Mouse (Mus musculus) induced T-regulatory cell, adult 2 months (primary cell): ENCODE measurements around the gene Flt3l.
"Not testable (repeated sequence)": the region's sequence is repeated elsewhere in the genome, so short reads cannot be mapped to it uniquely, and the experiment has no call there.

Experiments used
- DNase-seq: peaks from one replicate; pipeline ENCODE4 v3.0.0-alpha.2; 2012; ENCODE audit warnings: low read depth

Gene Flt3l

GRCm38 (mm10) chr7:45141914-45142313, 5.7 kb upstream of the Flt3l start:
- no peak for DNase-seq

GRCm38 (mm10) chr7:45141319-45141718, 5.1 kb upstream of the Flt3l start:
- no peak for DNase-seq

- DNase-seq = no peak
Measured at GRCm38 (mm10) chr7:45139904-45140723, 3.9 kb upstream of the Flt3l start.

- no peak for DNase-seq
Measured at GRCm38 (mm10) chr7:45138403-45138802, 2.2 kb upstream of the Flt3l start.

GRCm38 (mm10) chr7:45137171-45138006, 1.2 kb upstream of the Flt3l start:
- DNase-seq = peak; percentile 69

- DNase-seq = peak; percentile 67
Measured at GRCm38 (mm10) chr7:45135370-45135769, 862 bp downstream of the Flt3l start.

- peak; percentile 89 for DNase-seq
Measured at GRCm38 (mm10) chr7:45134544-45135026, 1.6 kb downstream of the Flt3l start.

GRCm38 (mm10) chr7:45133446-45134159, 2.6 kb downstream of the Flt3l start:
- DNase-seq = peak; percentile 40

GRCm38 (mm10) chr7:45131850-45132249, 4.4 kb downstream of the Flt3l start:
- DNase-seq = no peak

GRCm38 (mm10) chr7:45129776-45130512, 6.3 kb downstream of the Flt3l start:
- DNase-seq = no peak

- no peak for DNase-seq
Measured at GRCm38 (mm10) chr7:45129318-45129717, 6.9 kb downstream of the Flt3l start.

- peak; percentile 100 for DNase-seq
Measured at GRCm38 (mm10) chr7:45128624-45129246, 7.5 kb downstream of the Flt3l start, which contains the start of gene Rpl13a. Gene Rpl13a, minus strand, starts transcription at chr7:45128761.

- DNase-seq = no peak
Measured at GRCm38 (mm10) chr7:45127700-45128224, 8.5 kb downstream of the Flt3l start.

- peak; percentile 59 for DNase-seq
Measured at GRCm38 (mm10) chr7:45126844-45127699, 9.2 kb downstream of the Flt3l start.

GRCm38 (mm10) chr7:45126147-45126843, 9.9 kb downstream of the Flt3l start:
- peak; percentile 34 for DNase-seq

GRCm38 (mm10) chr7:45125649-45126048, 10.6 kb downstream of the Flt3l start:
- not testable (repeated sequence) for DNase-seq

- peak; percentile 77 for DNase-seq
Measured at GRCm38 (mm10) chr7:45125144-45125600, 11.1 kb downstream of the Flt3l start.

- DNase-seq = peak; percentile 100
Measured at GRCm38 (mm10) chr7:45124224-45125143, 11.7 kb downstream of the Flt3l start, which contains the start of gene Rps11. Gene Rps11, minus strand, starts transcription at chr7:45124439.
